Mouse (Mus musculus) CH12.LX (cell line): ENCODE data around the gene Ing4. TPM values are rescaled to one million over a fixed set of nuclear protein-coding genes. Genes with fewer than 3 reads are reported as not detected.

Source experiments
- DNase-seq: peaks from one replicate; pipeline ENCODE4 v3.0.0-alpha.2; 2013; ENCODE audit errors: extremely low read depth
- H3K27ac ChIP-seq: 2 replicates; pipeline ENCODE4 v1.5.1; 2012; ENCODE audit warnings: low read depth, mild to moderate bottlenecking, control low read depth, moderate library complexity; ENCODE audit not compliant: insufficient read depth
- H3K27me3 ChIP-seq: replicated peaks from 2 replicates; pipeline ENCODE3; 2012; ENCODE audit warnings: inconsistent platforms
- H3K36me3 ChIP-seq, 2 experiments: replicated peaks in 1 of 2; 2 replicates each; pipeline versions ENCODE3 to v1.6.1; 2012; ENCODE audit warnings: inconsistent platforms in 1 of 2, low read length in 1 of 2, mild to moderate bottlenecking in 1 of 2, mixed read lengths in 1 of 2, moderate library complexity in 1 of 2; ENCODE audit not compliant: control insufficient read depth in 1 of 2, insufficient read depth in 1 of 2
- H3K4me1 ChIP-seq, 2 experiments: 2 replicates each; pipeline ENCODE4 v1.6.1; 2012; ENCODE audit warnings: inconsistent platforms in 1 of 2, moderate library complexity in 1 of 2; ENCODE audit not compliant: insufficient read depth in 2 of 2, control insufficient read depth in 1 of 2
- H3K4me2 ChIP-seq: 2 replicates; pipeline ENCODE4 v1.6.1; 2012; ENCODE audit warnings: low read depth, mild to moderate bottlenecking, control low read depth; ENCODE audit not compliant: poor library complexity, insufficient read depth, severe bottlenecking
- H3K4me3 ChIP-seq, 3 experiments: fragments of 150-350 bp in 1 of 3; sonication (generic) in 1 of 3; replicated peaks in 1 of 3; 2 replicates each; pipeline versions ENCODE3 to v1.5.1; 2011 to 2012; ENCODE audit warnings: low read depth in 2 of 3, low read length in 2 of 3, mild to moderate bottlenecking in 2 of 3, moderate library complexity in 2 of 3, control low read depth in 1 of 3, improper control_type of control experiment in 1 of 3, inconsistent platforms in 1 of 3, mixed read lengths in 1 of 3; ENCODE audit not compliant: poor library complexity in 1 of 3
- H3K79me2 ChIP-seq: replicated peaks from 2 replicates; pipeline ENCODE4 v1.6.1; 2012; ENCODE audit warnings: mild to moderate bottlenecking, moderate library complexity; ENCODE audit not compliant: control insufficient read depth, poor library complexity, insufficient read depth, severe bottlenecking; ENCODE audit errors: extremely low read depth
- H3K9ac ChIP-seq: 2 replicates; pipeline ENCODE4 v1.6.1; 2012; ENCODE audit warnings: low read depth, mild to moderate bottlenecking, control low read depth, moderate library complexity; ENCODE audit not compliant: insufficient read depth
- H3K9me3 ChIP-seq: replicated peaks from 2 replicates; pipeline ENCODE3; 2012; ENCODE audit warnings: low read length, inconsistent platforms, mixed read lengths
- CHD1 ChIP-seq: IDR thresholded peaks from 2 replicates; pipeline ENCODE4 v1.6.1; 2012; ENCODE audit warnings: low read depth, low read length, improper control_type of control experiment, inconsistent platforms
- CHD2 ChIP-seq: IDR thresholded peaks from 2 replicates; pipeline ENCODE4 v1.6.1; 2011; ENCODE audit warnings: low read length, improper control_type of control experiment
- ELF1 ChIP-seq: IDR thresholded peaks from 2 replicates; pipeline ENCODE4 v1.6.1; 2014; ENCODE audit warnings: low read depth, mild to moderate bottlenecking, inconsistent platforms, low read length, improper control_type of control experiment
- GABPA ChIP-seq: IDR thresholded peaks from 2 replicates; pipeline ENCODE4 v1.6.1; 2012; ENCODE audit warnings: low read depth, low read length, improper control_type of control experiment, inconsistent platforms; ENCODE audit not compliant: insufficient replicate concordance
- HCFC1 ChIP-seq: IDR thresholded peaks from 2 replicates; pipeline ENCODE4 v1.6.1; 2012; ENCODE audit warnings: low read depth, mild to moderate bottlenecking, inconsistent platforms, low read length, improper control_type of control experiment
- IRF4 ChIP-seq: IDR thresholded peaks from 2 replicates; pipeline ENCODE4 v1.6.1; 2014; ENCODE audit warnings: low read depth, mild to moderate bottlenecking, inconsistent platforms, low read length, improper control_type of control experiment
- JUN ChIP-seq: IDR thresholded peaks from 2 replicates; pipeline ENCODE4 v1.6.1; 2011; ENCODE audit warnings: low read depth, mild to moderate bottlenecking, low read length, improper control_type of control experiment, moderate library complexity; ENCODE audit not compliant: insufficient read depth
- MAFK ChIP-seq: IDR thresholded peaks from 2 replicates; pipeline ENCODE4 v1.6.1; 2011; ENCODE audit warnings: low read length, improper control_type of control experiment; ENCODE audit not compliant: insufficient replicate concordance
- MAZ ChIP-seq: IDR thresholded peaks from 2 replicates; pipeline ENCODE4 v1.6.1; 2012; ENCODE audit warnings: low read depth, mild to moderate bottlenecking, inconsistent platforms, low read length, improper control_type of control experiment, moderate library complexity
- MYC ChIP-seq: IDR thresholded peaks from 2 replicates; pipeline ENCODE4 v1.6.1; 2011; ENCODE audit warnings: low read depth, mild to moderate bottlenecking, improper control_type of control experiment, low read length
- NRF1 ChIP-seq: IDR thresholded peaks from 2 replicates; pipeline ENCODE4 v1.6.1; 2014; ENCODE audit warnings: low read depth, mild to moderate bottlenecking, inconsistent platforms, low read length, improper control_type of control experiment, moderate library complexity
- RCOR1 ChIP-seq: conservative IDR thresholded peaks from 2 replicates; pipeline ENCODE4 v1.6.1; 2012; ENCODE audit warnings: low read depth, mild to moderate bottlenecking, inconsistent platforms, low read length, improper control_type of control experiment
- SIN3A ChIP-seq: IDR thresholded peaks from 2 replicates; pipeline ENCODE4 v1.6.1; 2012; ENCODE audit warnings: low read length, improper control_type of control experiment, inconsistent platforms
- USF1 ChIP-seq: IDR thresholded peaks from 2 replicates; pipeline ENCODE4 v1.6.1; 2014; ENCODE audit warnings: low read depth, mild to moderate bottlenecking, inconsistent platforms, low read length, improper control_type of control experiment
- ZKSCAN1 ChIP-seq: IDR thresholded peaks from 2 replicates; pipeline ENCODE4 v1.6.1; 2012; ENCODE audit warnings: low read depth, inconsistent platforms, low read length, improper control_type of control experiment, borderline replicate concordance
- dilution Hi-C: fragments of 300-500 bp; cut with MboI; formaldehyde crosslinking; loops from 2 replicates; pipeline ENCODE4 v1.14.3; 2020; ENCODE audit warnings: low sequenced_read_pairs; ENCODE audit not compliant: extremely low pct_unique_long_range_greater_than_20kb, extremely low pct_ligation_motif_present
- in situ Hi-C: fragments of 300-500 bp; cut with MboI; formaldehyde crosslinking; loops from 3 replicates; pipeline ENCODE4 v1.14.3; 2019; ENCODE audit warnings: low sequenced_read_pairs, low pct_ligation_motif_present, low pct_unique_long_range_greater_than_20kb, mixed read lengths
- polyA plus RNA-seq: library from polyadenylated mRNA; unstranded; fragments of >175 nt; gene quantifications from 2 replicates; pipeline ENCODE4 v1.2.1, GENCODE M21; 2012; ENCODE audit warnings: low read depth; ENCODE audit not compliant: insufficient read length
- total RNA-seq, 2 experiments: library from RNA; depleted of rRNA; stranded (reverse); fragments of 300-350 nt in 1 of 2; fragments of >200 nt in 1 of 2; gene quantifications; 2 replicates each; pipeline ENCODE4 v1.2.3; 2012 to 2014

The Ing4 gene
- total and polyA plus RNA-seq, 3 experiments: 21.3 to 31.3 (median 27.3) TPM

DNA sequence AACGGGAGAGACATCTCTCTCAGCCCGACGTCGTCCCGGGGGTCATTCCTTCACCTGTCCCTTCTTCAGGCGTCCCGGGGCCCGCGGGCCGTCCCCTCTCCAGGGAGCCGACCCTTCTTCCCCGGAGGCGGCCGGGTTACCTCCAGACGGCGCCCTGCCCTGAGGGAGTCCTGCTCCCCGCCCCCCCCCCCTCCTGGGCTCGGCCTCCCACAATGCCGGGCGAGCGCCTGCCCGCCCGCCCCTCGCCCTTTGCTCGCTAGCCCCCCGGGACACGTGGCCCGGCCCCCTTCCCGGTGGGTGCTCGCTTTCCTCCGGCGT, 56.7 kb downstream of the Ing4 start:
- Histone ChIP-seq H3K4me1 (peaks cover 16 to 35% of the 10 kb centered on the region in 2 experiments), H3K27ac (peak overlapping the region; percentile 69), H3K9me3 (no peaks in the 10 kb centered on the region), H3K4me3 (peak overlapping the region; percentile 93 to 98 (median 94)), H3K79me2 (peaks cover 42% of the 10 kb centered on the region), H3K36me3 (peaks cover 34 to 37% of the 10 kb centered on the region in 2 experiments), H3K9ac (peak overlapping the region; percentile 88), H3K4me2 (peak overlapping the region; percentile 86; the same call in 1 of the 2 replicates), H3K27me3 (no peaks in the 10 kb centered on the region)
- TF ChIP-seq GABPA: no peak
- TF ChIP-seq HCFC1: no peak; the same call in 1 of the 2 replicates
- no peak for TF ChIP-seq MYC
- no peak for TF ChIP-seq USF1
- TF ChIP-seq IRF4: no peak
- TF ChIP-seq CHD1: no peak
- TF ChIP-seq ELF1: no peak
- TF ChIP-seq NRF1: no peak
- no peak for TF ChIP-seq ZKSCAN1
- no peak for TF ChIP-seq SIN3A
- TF ChIP-seq MAFK: no peak
- no peak for TF ChIP-seq JUN
- in situ Hi-C loops (loop anchor here (10.0 kb wide), 1 partner anchor 51 kb away; the partner anchor contains the start of gene Acrbp), dilution Hi-C loops (no loop called here)
- no peak for DNase-seq

DNA sequence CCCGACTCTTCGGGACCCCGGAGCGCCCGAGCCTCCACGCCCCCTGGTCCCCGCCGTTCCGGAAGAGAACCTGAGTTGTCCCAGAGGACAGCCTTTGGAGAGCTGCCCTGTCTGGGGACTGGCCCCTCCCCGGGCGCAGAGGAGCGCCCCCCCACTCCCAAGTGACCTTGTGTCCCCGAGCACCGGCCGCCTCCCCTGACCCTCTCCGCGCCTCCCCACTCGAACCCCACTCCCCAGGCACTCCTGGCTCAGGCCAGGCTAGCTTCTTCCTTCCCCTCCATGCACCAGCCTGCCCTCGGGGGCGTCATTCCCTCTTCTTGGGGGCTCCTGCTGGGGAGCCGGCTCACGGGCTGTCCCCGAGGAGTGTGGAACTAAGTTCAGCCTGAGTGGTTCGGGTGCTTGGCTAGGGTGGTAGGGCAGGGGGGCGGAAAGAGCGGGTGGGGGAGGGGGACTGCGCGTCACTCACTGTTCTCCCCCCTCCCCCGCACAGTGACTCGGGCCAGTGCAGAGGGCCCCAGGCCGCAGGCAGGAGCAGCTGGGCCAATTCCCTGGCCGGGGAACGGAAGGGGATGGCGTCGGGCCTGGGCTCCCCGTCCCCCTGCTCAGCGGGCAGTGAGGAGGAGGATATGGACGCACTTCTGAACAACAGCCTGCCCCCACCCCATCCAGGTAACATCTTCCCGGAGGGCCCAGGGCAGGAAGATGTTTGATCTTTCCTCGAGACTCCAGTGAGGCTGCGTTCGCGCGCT, 57.2 kb downstream of the Ing4 start:
- peak; percentile 54 for DNase-seq
- H3K4me2 ChIP-seq: peak overlapping the region; percentile 86

More for the DNA sequence above, 57.2 kb downstream of the Ing4 start:
- Histone ChIP-seq H3K36me3 (peaks cover 39 to 43% of the 10 kb centered on the region in 2 experiments), H3K27ac (peak overlapping the region; percentile 43), H3K4me3 (peak overlapping the region; percentile 93 to 98 (median 94)), H3K4me1 (peaks cover 16 to 35% of the 10 kb centered on the region in 2 experiments), H3K27me3 (no peaks in the 10 kb centered on the region), H3K9ac (peak overlapping the region; percentile 88), H3K9me3 (no peaks in the 10 kb centered on the region), H3K79me2 (peaks cover 42% of the 10 kb centered on the region)
- TF ChIP-seq MAZ (0 out of 2 replicates have a peak, but pooled peaks have one; percentile 40), RCOR1 (no peak), CHD2 (peak; percentile 66)
- TF ChIP-seq, all 38 proteins: peak for 2
- dilution Hi-C loops (no loop called here), in situ Hi-C loops (loop anchor here (10.0 kb wide), 1 partner anchor 52 kb away; the partner anchor contains the start of gene Acrbp)
